Mouse (Mus musculus) lung, adult 2 months (tissue): ENCODE measurements around the gene Smad1. TPM values are rescaled to one million over a fixed set of nuclear protein-coding genes. Genes with fewer than 3 reads are reported as not detected.
A peak's percentile ranks its signal among the peaks of the same experiment; 100 is the strongest.

Source experiments
- DNase-seq: peaks from one replicate; pipeline ENCODE4 v3.0.0; 2022
- H3K4me1 ChIP-seq: fragments of 200-500 bp; 2 replicates; pipeline ENCODE4 v1.6.1; 2011; ENCODE audit warnings: low read length; ENCODE audit not compliant: control insufficient read depth, insufficient read depth
- H3K4me3 ChIP-seq: fragments of 200-500 bp; replicated peaks from 2 replicates; pipeline ENCODE3; 2011; ENCODE audit warnings: low read depth, mild to moderate bottlenecking, control low read depth, low read length; ENCODE audit errors: extremely low read depth
- CTCF ChIP-seq: fragments of 200-500 bp; IDR thresholded peaks from 2 replicates; pipeline ENCODE4 v1.5.1; 2011; ENCODE audit warnings: mild to moderate bottlenecking, low read length, control low read depth; ENCODE audit not compliant: insufficient read depth
- POLR2A ChIP-seq: fragments of 200-500 bp; IDR thresholded peaks from 2 replicates; pipeline ENCODE4 v1.6.1; 2011; ENCODE audit warnings: low read depth, mild to moderate bottlenecking, control low read depth, low read length, borderline replicate concordance; ENCODE audit errors: extremely low read depth
- WGBS: fragments of 180-500 bp; shearing (Covaris S2); methylation state at CpG from one replicate; pipeline ENCODE4 v1.1.7; 2018; 5-methylcytosine and 5-hydroxymethylcytosine counted together
- polyA plus RNA-seq: library from polyadenylated mRNA; depleted of rRNA; stranded (reverse); fragments of >200 nt; gene quantifications from 2 replicates; pipeline ENCODE4 v1.2.3, GENCODE M21; 2012

The Smad1 gene
- polyA plus RNA-seq, 1 experiment: 35.0 TPM

DNA sequence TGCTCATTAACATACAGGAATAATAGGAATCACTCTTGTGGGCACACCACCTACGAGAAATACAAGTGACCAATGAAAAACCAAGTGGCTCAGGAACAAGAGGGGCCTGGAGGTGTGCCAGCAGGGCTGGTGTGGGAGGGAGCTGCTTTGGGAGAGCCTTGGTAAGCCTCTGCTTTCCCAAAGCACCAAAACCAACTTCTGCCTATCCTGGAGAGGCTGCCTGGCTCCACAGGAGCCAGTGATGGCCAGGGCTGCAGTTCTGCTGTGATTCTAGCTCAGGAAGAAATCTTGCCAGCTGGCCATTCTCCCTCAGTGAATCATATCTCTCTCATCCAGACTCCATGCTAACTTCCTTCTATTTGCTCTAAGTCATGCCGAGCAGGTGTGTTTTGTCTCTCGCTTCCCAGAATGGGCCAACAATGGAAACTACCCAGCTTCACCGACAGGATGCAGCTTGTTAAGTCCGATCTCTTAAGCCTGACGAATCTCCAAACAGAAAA lies 49.2 kb downstream of the Smad1 start:
- Histone ChIP-seq H3K4me3 (no peak overlapping the region), H3K4me1 (peaks cover 2% of the 10 kb centered on the region)
- TF ChIP-seq CTCF (no peak), POLR2A (no peak)
- WGBS: 18% methylated on average over 6 of the region's 6 CpGs
- DNase-seq: peak; percentile 36

DNA sequence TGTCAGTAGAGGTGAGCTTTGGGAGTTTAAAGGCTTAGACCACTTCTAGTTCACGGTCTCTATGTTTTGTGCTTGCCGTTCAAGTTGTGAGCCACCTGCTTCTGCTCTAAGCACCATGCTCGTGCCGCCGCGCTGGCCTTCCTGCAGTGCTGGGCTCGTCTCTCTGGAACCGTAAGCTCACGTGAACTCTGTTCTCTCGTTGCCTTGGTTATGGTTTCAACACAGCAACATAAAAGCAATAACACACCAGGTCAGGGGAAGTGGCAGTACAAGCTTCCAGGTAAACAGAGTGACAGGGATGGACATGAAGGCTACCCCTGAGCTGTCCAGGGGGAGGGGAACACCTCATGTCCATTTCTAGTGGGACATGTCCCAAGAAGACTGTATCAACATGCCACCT lies 52.9 kb downstream of the Smad1 start:
- DNase-seq: no peak
- peaks cover 4% of the 10 kb centered on the region for H3K4me1 ChIP-seq
- H3K4me3 ChIP-seq: no peak overlapping the region
- 89% methylated on average over 10 of the region's 10 CpGs for WGBS
- no peak for TF ChIP-seq CTCF
- no peak for TF ChIP-seq POLR2A

DNA sequence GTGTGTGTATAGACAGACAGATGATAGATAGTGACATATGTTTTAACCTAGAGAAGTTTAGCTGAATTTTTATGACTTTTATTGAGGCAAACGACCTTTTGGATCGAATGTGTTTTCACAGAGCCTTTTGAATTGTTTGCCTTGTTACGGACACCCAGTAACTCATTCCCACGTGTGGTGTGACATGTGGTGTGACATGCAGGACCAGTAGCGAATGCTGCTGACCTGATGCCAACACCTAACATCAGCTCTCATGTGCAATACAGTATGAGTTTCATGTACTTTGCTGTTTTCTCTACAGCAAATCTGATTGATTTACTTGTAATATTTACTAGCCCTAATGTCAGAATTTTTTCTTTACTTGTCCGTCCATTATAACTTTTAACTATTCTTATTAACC lies 53.5 kb downstream of the Smad1 start:
- DNase-seq: no peak
- no peak for TF ChIP-seq CTCF
- no peak overlapping the region for H3K4me3 ChIP-seq
- peaks cover 7% of the 10 kb centered on the region for H3K4me1 ChIP-seq
- WGBS: 74% methylated on average over 6 of the region's 6 CpGs

- Histone ChIP-seq H3K4me1 (peaks cover 5% of the 10 kb centered on the region), H3K4me3 (no peak overlapping the region)
- TF ChIP-seq POLR2A: no peak
- TF ChIP-seq CTCF: no peak
- WGBS: 54% methylated on average over 8 of the region's 8 CpGs
- no peak for DNase-seq
Observed at GRCm38 (mm10) chr8:79341236-79341635, 58.1 kb downstream of the Smad1 start.

- Histone ChIP-seq H3K4me3 (no peak overlapping the region), H3K4me1 (peaks cover 5% of the 10 kb centered on the region)
- 64% methylated on average over 9 of the region's 9 CpGs for WGBS
- peak; percentile 38 for DNase-seq
- TF ChIP-seq CTCF (peak; percentile 83), POLR2A (no peak)
Observed at GRCm38 (mm10) chr8:79339555-79339954, 59.8 kb downstream of the Smad1 start.

GRCm38 (mm10) chr8:79338619-79339018 lies 60.7 kb downstream of the Smad1 start:
- 87% methylated on average over 10 of the region's 10 CpGs for WGBS
- DNase-seq: no peak
- TF ChIP-seq CTCF (no peak), POLR2A (no peak)
- no peak overlapping the region for H3K4me3 ChIP-seq
- H3K4me1 ChIP-seq: peaks cover 5% of the 10 kb centered on the region

GRCm38 (mm10) chr8:79332109-79332900 lies 67.0 kb downstream of the Smad1 start:
- Histone ChIP-seq H3K4me3 (no peak overlapping the region), H3K4me1 (no peaks in the 10 kb centered on the region; the same call in 1 of the 2 replicates)
- 91% methylated on average over 22 of the region's 22 CpGs for WGBS
- no peak for DNase-seq
- TF ChIP-seq CTCF (no peak), POLR2A (no peak)

DNA sequence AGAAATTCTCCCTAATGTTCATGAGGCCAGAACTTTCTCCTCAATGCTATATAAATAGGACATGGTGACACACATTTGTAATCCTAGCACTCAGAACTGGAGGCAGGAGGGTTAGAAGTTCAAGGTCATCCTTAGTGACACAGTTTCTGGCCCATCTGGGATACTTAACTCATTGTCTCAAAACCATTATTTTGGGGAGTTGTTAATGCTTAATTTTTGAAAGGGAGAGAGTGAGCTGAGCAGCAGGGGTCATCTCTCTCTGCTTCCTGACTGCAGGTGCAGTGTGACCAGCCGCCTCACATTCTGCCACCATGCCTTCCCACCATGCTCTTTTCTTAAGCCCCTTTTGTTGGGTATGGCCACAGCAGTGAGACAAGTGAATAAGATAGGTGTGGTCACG lies 67.7 kb downstream of the Smad1 start:
- TF ChIP-seq POLR2A (no peak), CTCF (no peak)
- no peak for DNase-seq

DNA sequence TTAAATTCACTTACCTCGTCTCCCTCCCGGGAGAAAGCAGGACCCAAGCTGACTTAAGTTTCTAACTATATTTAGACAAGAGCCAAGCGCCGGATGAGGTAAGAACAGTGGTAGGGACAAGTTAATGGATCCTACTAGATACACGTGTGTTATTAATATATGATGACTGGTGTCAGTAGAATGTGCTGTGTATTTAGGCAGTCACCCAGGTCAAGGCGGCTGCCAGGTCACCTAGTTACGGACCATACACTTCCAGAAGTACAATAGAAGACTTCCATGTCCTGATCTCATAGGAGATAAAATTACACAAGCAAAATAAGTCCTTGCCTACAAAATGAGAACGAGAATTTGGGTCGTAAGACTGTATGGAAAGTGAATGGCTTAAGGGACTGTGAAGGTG lies 68.3 kb downstream of the Smad1 start:
- no peak for TF ChIP-seq CTCF
- TF ChIP-seq POLR2A: no peak
- no peaks in the 10 kb centered on the region; the same call in 1 of the 2 replicates for H3K4me1 ChIP-seq
- DNase-seq: no peak
- WGBS: 53% methylated on average over 9 of the region's 9 CpGs
- H3K4me3 ChIP-seq: no peak overlapping the region

More for the DNA sequence above, 67.7 kb downstream of the Smad1 start:
- no peaks in the 10 kb centered on the region; the same call in 1 of the 2 replicates for H3K4me1 ChIP-seq
- no peak overlapping the region for H3K4me3 ChIP-seq
- 88% methylated on average over 2 of the region's 2 CpGs for WGBS

GRCm38 (mm10) chr8:79329735-79330134 lies 69.6 kb downstream of the Smad1 start:
- Histone ChIP-seq H3K4me1 (no peaks in the 10 kb centered on the region; the same call in 1 of the 2 replicates), H3K4me3 (no peak overlapping the region)
- TF ChIP-seq CTCF: no peak
- DNase-seq: no peak
- WGBS: 84% methylated on average over 2 of the region's 2 CpGs
